Mouse (Mus musculus) hindbrain, postnatal 0 days (tissue): ENCODE measurements around the gene Cisd3. TPM values are rescaled to one million over a fixed set of nuclear protein-coding genes. Genes with fewer than 3 reads are reported as not detected.

Source experiments
- ATAC-seq: fragments of 200-750 bp; cut with Nextera tagmentation; 2 replicates; pipeline ENCODE4 v1.8.0; 2017; ENCODE audit warnings: mild to moderate bottlenecking, moderate TSS enrichment, moderate library complexity
- DNase-seq: peaks from one replicate; pipeline ENCODE4 v3.0.0-alpha.2; 2015; ENCODE audit warnings: low spot score
- H3K27ac ChIP-seq: fragments of 300-500 bp; sonication (generic); 2 replicates; pipeline ENCODE4 v1.5.1; 2014; ENCODE audit warnings: mild to moderate bottlenecking
- H3K27me3 ChIP-seq: fragments of 300-500 bp; sonication (generic); 2 replicates; pipeline ENCODE4 v1.6.1; 2014; ENCODE audit warnings: low read length, mixed read lengths; ENCODE audit not compliant: insufficient read depth
- H3K36me3 ChIP-seq: fragments of 300-500 bp; sonication (generic); 2 replicates; pipeline ENCODE4 v1.6.1; 2014; ENCODE audit warnings: low read length, mixed read lengths; ENCODE audit not compliant: insufficient read depth
- H3K4me1 ChIP-seq: fragments of 300-500 bp; sonication (generic); 2 replicates; pipeline ENCODE4 v1.6.1; 2014; ENCODE audit warnings: antibody characterized with exemption, low read length, mixed read lengths; ENCODE audit not compliant: insufficient read depth
- H3K4me2 ChIP-seq: fragments of 300-500 bp; sonication (generic); 2 replicates; pipeline ENCODE4 v1.6.1; 2014; ENCODE audit warnings: low read depth, mild to moderate bottlenecking, low read length, moderate library complexity, mixed read lengths
- H3K4me3 ChIP-seq: fragments of 300-500 bp; sonication (generic); 2 replicates; pipeline ENCODE4 v1.5.1; 2014; ENCODE audit warnings: low read length
- H3K9ac ChIP-seq: fragments of 300-500 bp; sonication (generic); replicated peaks from 2 replicates; pipeline ENCODE4 v1.6.1; 2014; ENCODE audit warnings: mild to moderate bottlenecking, low read length, moderate library complexity, mixed read lengths
- H3K9me3 ChIP-seq: fragments of 300-500 bp; sonication (generic); 2 replicates; pipeline ENCODE4 v1.6.1; 2016; ENCODE audit warnings: low read length, mixed read lengths
- CTCF ChIP-seq: IDR thresholded peaks from 2 replicates; pipeline ENCODE4 v1.5.1; 2016; ENCODE audit warnings: antibody characterized with exemption, control low read depth, low read depth
- WGBS: fragments of 180-500 bp; shearing (Covaris S2); extraction: QIAGEN DNeasy Blood & Tissue Kit; methylation state at CpG from one replicate; pipeline ENCODE4 v1.1.7; 2014; 5-methylcytosine and 5-hydroxymethylcytosine counted together
- microRNA-seq, 2 experiments: library from miRNA; unstranded; fragments of <30 nt; microRNA quantifications; one replicate each; pipeline ENCODE4; 2016
- polyA plus RNA-seq: library from polyadenylated mRNA; unstranded; fragments of >200 nt; fragmentation: Nextera tagmentation; extraction: Ambion mirVana; gene quantifications from 2 replicates; pipeline ENCODE4 v1.2.1, GENCODE M21; 2015
- total RNA-seq: library from RNA; depleted of rRNA; stranded (reverse); fragments of >200 nt; gene quantifications from 2 replicates; pipeline ENCODE4 v1.2.3, GENCODE M21; 2014; rRNA removed

The Cisd3 gene
- total and polyA plus RNA-seq, 2 experiments from 2014 or later, result 21.2 to 47.6 TPM

DNA sequence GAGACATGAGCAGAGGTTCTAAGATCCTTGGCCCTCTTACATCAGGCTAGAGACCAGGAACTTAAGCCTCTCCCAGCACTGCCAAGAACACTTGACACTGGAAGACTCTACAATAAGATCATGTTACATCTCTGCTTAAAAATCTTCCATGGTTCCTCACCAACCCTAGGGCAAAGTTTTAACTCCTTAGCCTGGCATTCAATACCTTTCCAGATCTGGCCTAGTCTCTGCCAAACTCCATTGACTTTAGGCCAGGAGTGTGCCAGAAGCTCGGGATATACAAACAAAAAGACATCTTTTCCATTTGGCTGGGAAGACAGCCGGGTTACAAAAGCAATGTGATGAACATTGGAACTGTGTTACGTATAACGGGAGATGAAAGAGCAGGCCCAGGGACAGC lies 52.0 kb downstream of the Cisd3 start:
- no peaks in the 10 kb centered on the region for H3K36me3 ChIP-seq
- no peak overlapping the region for H3K4me3 ChIP-seq
- no peak overlapping the region for H3K9ac ChIP-seq
- no peaks in the 10 kb centered on the region for H3K27me3 ChIP-seq
- no peak for TF ChIP-seq CTCF
- WGBS, result 51% methylated on average over 4 of the region's 4 CpGs
- no peak overlapping the region; the same call in 1 of the 2 replicates for H3K27ac ChIP-seq
- H3K4me1 ChIP-seq, result peaks cover 6% of the 10 kb centered on the region
- ATAC-seq, result no peak
- no peak overlapping the region for H3K4me2 ChIP-seq
- no peak for DNase-seq
- H3K9me3 ChIP-seq, result no peaks in the 10 kb centered on the region

Small RNAs within 50 kb of the gene (microRNA-seq; reads per million reads assigned to microRNA genes)
- gene Gm24158 (0 to 0.18 reads per million in 2 experiments), gene Mir6927 (0 reads per million in 2 experiments)

Other genes with a start within 250 kb of the Cisd3 start
- gene 4933428G20Rik, start 185.5 kb upstream of the Cisd3 start, total RNA-seq, result 0.43 TPM in 1 of 2 replicates, not detected in the other
- gene 4933428G20Rik, start 185.5 kb upstream of the Cisd3 start, polyA plus RNA-seq, result 0.48 and 1.1 TPM in 2 replicates
- 104 and 141 TPM in 2 replicates for gene Srcin1, start 109.6 kb upstream of the Cisd3 start, total RNA-seq
- 14.3 and 14.7 TPM in 2 replicates for gene Srcin1, start 109.6 kb upstream of the Cisd3 start, polyA plus RNA-seq
- gene Epop, start 56.1 kb upstream of the Cisd3 start, total RNA-seq, result 11.0 and 12.0 TPM in 2 replicates
- 2.3 and 2.4 TPM in 2 replicates for gene Epop, start 56.1 kb upstream of the Cisd3 start, polyA plus RNA-seq
- gene Mllt6, start 22.4 kb upstream of the Cisd3 start, total RNA-seq, result 43.9 and 60.8 TPM in 2 replicates
- gene Mllt6, start 22.4 kb upstream of the Cisd3 start, polyA plus RNA-seq, result 1.5 and 1.7 TPM in 2 replicates
- gene Pcgf2, start 14.7 kb downstream of the Cisd3 start, total RNA-seq, result 11.3 and 18.0 TPM in 2 replicates
- 13.3 and 14.8 TPM in 2 replicates for gene Pcgf2, start 14.7 kb downstream of the Cisd3 start, polyA plus RNA-seq
- 453 and 498 TPM in 2 replicates for gene Psmb3, start 17.6 kb downstream of the Cisd3 start, total RNA-seq
- gene Psmb3, start 17.6 kb downstream of the Cisd3 start, polyA plus RNA-seq, result 499 and 523 TPM in 2 replicates
- 127 TPM in 2 replicates for gene Pip4k2b, start 58.9 kb downstream of the Cisd3 start, total RNA-seq
- gene Pip4k2b, start 58.9 kb downstream of the Cisd3 start, polyA plus RNA-seq, result 4.3 and 5.1 TPM in 2 replicates
- gene Cwc25, start 80.7 kb downstream of the Cisd3 start, total RNA-seq, result 13.3 and 14.2 TPM in 2 replicates
- 11.9 and 12.9 TPM in 2 replicates for gene Cwc25, start 80.7 kb downstream of the Cisd3 start, polyA plus RNA-seq
- gene 1700001P01Rik, start 90.1 kb downstream of the Cisd3 start, total RNA-seq, result not detected in 2 replicates
- gene 1700001P01Rik, start 90.1 kb downstream of the Cisd3 start, polyA plus RNA-seq, result not detected in 2 replicates
- 124 and 141 TPM in 2 replicates for gene Rpl23, start 96.6 kb downstream of the Cisd3 start, total RNA-seq
- 351 and 362 TPM in 2 replicates for gene Rpl23, start 96.6 kb downstream of the Cisd3 start, polyA plus RNA-seq
- 177 and 187 TPM in 2 replicates for gene Lasp1, start 113.2 kb downstream of the Cisd3 start, total RNA-seq
- 121 and 137 TPM in 2 replicates for gene Lasp1, start 113.2 kb downstream of the Cisd3 start, polyA plus RNA-seq
- gene B230217C12Rik, start 155.0 kb downstream of the Cisd3 start, total RNA-seq, result 29.4 and 30.0 TPM in 2 replicates
- gene B230217C12Rik, start 155.0 kb downstream of the Cisd3 start, polyA plus RNA-seq, result 31.6 and 32.3 TPM in 2 replicates
- 0.47 and 1.2 TPM in 2 replicates for gene Fbxo47, start 198.3 kb downstream of the Cisd3 start, total RNA-seq
- gene Fbxo47, start 198.3 kb downstream of the Cisd3 start, polyA plus RNA-seq, result 0.34 and 0.36 TPM in 2 replicates